Mouse (Mus musculus): ENCODE results near the gene Gm14305.
"Not testable (repeated sequence)": the region's sequence is repeated elsewhere in the genome, so short reads cannot be mapped to it uniquely, and the experiment has no call there.

Gene Gm14305

GRCm38 (mm10) chr2:176708051-176708450 lies at the start of gene Gm14305:
Gene Gm14305, plus strand, starts transcription at chr2:176708328.
- not testable (repeated sequence) for DNase-seq (ENCODE audit: low spot score in 2 of 2)

DNA sequence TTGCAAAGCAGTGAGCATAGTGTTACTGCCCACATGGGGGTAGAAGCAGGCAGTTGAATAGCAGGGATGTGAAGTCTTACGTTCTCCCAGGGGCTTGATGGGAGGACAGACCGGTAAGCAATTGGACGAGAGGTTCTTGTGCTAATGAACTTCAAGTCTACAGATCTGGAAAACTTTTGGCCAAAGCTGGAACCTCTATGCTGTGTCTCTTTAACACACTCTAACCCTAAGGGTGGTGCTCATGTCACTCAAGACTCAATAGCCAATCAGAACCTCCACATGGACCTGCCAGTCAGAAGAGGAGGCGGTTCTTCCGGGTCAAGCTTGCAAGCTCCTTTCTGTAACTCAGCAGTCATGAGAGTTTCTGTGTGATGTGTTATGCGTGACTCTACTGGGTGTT lies 37.9 kb upstream of the Gm14305 start, which contains the start of gene Zfp973:
TSS of gene Zfp973 (plus strand) at position 301 of the 400 bp plus-strand sequence.
- DNase-seq (ENCODE audit: low spot score in 2 of 2), result not testable (repeated sequence)
